Mouse (Mus musculus) heart, adult 2 months (tissue): ENCODE measurements around the gene Ccdc115.

Source experiments
- CTCF ChIP-seq: fragments of 200-600 bp; IDR thresholded peaks from 2 replicates; pipeline ENCODE4 v1.8.1; 2022; ENCODE audit warnings: antibody characterized with exemption, mild to moderate bottlenecking, moderate library complexity
- EP300 ChIP-seq: fragments of 200-500 bp; IDR thresholded peaks from 2 replicates; pipeline ENCODE4 v1.6.1; 2011; ENCODE audit warnings: low read depth, low read length, control low read depth; ENCODE audit not compliant: insufficient read depth
- POLR2A ChIP-seq: fragments of 200-500 bp; IDR thresholded peaks from 2 replicates; pipeline ENCODE4 v1.6.1; 2011; ENCODE audit warnings: mild to moderate bottlenecking, low read depth, low read length, control low read depth; ENCODE audit not compliant: insufficient read depth

- TF ChIP-seq POLR2A = no peak
- no peak for TF ChIP-seq CTCF
- TF ChIP-seq EP300 = no peak
These were observed 28.6 kb upstream of the Ccdc115 start for GRCm38 (mm10) chr1:34468051-34468450.
